Mouse (Mus musculus) granulocyte monocyte progenitor cell, adult 5-6 weeks (primary cell): ENCODE data around the gene Npy4r. TPM values are rescaled to one million over a fixed set of nuclear protein-coding genes. Genes with fewer than 3 reads are reported as not detected.
A peak's percentile ranks its signal among the peaks of the same experiment; 100 is the strongest.

Experiments
- ATAC-seq: replicated peaks from 2 replicates; pipeline ENCODE4 v1.8.0; 2016; ENCODE audit warnings: mild to moderate bottlenecking, moderate TSS enrichment, inconsistent platforms; ENCODE audit not compliant: poor library complexity, severe bottlenecking
- total RNA-seq, 2 experiments: library from RNA; stranded (forward) in 1 of 2; stranded (reverse) in 1 of 2; fragments of 200-712, 200-1000 nt in 1 of 2; fragments of >200 nt in 1 of 2; fragmentation: Nextera tagmentation in 1 of 2; gene quantifications; 2 replicates each; pipeline ENCODE4 v1.2.3; 2014 to 2017

Npy4r gene
- total RNA-seq, 2 experiments from 2014 or later, result not detected

GRCm38 (mm10) chr14:34120016-34120910, 32.0 kb downstream of the Npy4r start:
- ATAC-seq, result no peak

- ATAC-seq, result no peak
Observed at GRCm38 (mm10) chr14:34119046-34119723, 33.1 kb downstream of the Npy4r start.

DNA sequence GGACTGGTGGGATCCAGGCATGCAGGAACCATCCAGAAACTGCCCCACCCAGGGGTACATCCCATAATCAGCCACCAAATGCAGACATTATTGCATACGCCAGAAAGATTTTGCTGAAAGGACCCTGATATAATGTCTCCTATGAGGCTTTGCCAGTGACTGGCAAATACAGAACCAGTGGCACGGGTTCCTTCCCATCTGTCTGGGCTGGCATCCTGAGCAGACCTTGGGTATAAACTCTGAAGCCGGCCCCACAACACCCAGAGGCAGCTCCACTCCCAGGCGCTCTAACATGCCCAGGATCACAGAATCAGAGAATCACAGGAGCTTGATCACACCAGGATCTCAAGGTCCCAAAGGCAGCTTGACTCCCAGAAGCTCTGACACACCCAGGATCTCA, 38.0 kb downstream of the Npy4r start:
- ATAC-seq, result no peak

GRCm38 (mm10) chr14:34107594-34107993, 44.7 kb downstream of the Npy4r start:
- peak; percentile 52 for ATAC-seq

DNA sequence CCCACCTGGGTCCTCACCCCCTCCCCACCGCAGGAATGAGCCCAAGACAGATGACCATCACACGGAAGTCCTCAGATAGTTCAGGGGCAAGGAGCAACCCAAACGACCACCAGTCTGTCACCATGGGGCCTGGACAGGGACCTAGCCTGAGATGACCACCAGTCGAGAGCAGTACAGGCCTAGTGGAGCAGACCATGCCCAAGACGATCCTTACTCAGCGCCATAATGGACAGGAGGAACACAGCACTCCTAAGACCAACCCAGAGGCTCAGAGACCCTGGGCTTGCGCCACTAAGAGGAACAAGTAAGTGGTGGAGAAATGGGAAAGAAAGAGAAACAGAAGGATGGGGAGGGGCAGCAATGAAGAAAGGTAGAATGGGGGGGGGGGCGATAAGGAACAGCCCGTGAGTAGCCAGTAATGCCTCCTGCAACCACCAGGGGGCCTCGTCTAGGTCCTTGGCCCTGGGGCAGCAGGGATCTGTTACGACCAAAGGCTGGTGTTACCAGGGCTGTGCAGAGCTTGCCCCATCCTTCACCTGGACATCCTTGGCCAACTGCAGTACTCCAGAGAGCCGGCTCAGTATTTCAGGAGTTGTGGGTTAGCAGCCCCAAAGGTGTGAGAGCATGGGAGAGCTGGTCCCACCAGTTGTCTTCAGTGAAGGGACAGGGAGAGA, 45.8 kb downstream of the Npy4r start:
- peak; percentile 76 for ATAC-seq

DNA sequence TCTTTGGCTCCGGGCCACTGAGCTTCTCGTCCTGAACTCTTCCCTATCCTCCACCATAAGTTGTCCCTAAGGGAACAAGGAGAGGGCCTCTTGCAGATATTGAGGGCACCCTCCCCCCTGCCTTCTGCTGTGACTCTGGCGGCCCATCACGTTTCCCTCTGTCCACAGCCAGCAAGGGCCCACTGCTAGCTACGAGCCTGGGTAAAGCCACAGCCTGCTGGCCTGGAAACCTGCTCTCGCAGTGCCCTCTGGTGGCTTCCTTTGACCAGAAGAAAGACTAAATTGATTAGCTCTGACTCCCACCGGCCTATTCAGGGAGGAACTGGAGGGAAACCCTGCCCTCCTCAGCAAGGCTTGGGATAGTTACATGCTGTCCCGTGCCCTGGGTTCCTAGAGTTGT, 47.4 kb downstream of the Npy4r start:
- peak; percentile 54 for ATAC-seq

DNA sequence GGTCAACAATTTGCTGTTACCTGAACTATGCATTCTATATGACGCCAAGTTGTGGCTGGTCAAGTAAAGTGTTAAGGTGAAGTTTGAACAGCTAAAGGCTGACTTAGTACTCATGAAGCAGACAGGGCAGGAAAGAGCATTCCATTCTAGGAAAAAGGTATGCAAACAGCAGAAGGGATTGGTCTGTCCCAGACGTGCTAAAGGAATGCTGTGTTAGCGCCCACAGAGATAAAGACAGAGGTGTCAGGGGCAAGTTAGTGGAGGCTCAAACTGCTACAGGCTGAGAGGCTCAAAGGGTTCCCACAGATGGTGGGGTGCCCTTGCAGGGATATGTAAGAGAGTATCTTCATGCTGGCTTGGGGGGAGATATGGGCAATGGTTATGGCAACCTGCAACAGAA, 48.4 kb downstream of the Npy4r start:
- no peak for ATAC-seq

DNA sequence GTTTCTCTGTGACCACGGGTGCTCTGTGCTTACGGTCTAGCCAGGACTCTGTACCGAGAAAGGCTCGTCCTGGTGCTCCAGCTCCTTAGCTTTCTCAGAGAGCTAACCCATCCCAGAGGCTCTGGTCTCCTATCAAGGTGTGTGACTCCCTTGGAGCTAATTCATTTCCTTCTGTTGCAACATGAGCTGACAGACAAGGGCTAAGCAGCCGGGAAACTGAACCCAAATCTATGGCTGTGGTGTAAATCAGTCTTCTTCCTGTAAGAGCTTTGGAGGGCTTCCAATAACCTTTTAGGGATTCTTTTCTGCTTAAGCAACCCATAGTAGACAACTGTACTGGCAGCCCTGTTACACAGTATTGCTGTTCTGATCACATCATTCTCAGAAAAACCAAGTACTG, 49.7 kb downstream of the Npy4r start, which contains the start of gene A630023A22Rik:
A630023A22Rik (minus strand) TSS at position 154 of the 400 bp plus-strand sequence.
- ATAC-seq, result no peak

GRCm38 (mm10) chr14:34096161-34096560, 56.1 kb downstream of the Npy4r start:
- ATAC-seq, result no peak

Other genes with a start within 250 kb of the Npy4r start
- gene Gdf10, start 228.9 kb downstream of the Npy4r start, total RNA-seq (2014; fragmentation: Nextera tagmentation), result not detected in 2 replicates
- gene Gdf10, start 228.9 kb downstream of the Npy4r start, total RNA-seq (2017), result not detected in 2 replicates
- not detected in 2 replicates for gene Gdf2, start 211.4 kb downstream of the Npy4r start, total RNA-seq (2014; fragmentation: Nextera tagmentation)
- gene Gdf2, start 211.4 kb downstream of the Npy4r start, total RNA-seq (2017), result not detected in 2 replicates
- gene Rbp3, start 198.5 kb downstream of the Npy4r start, total RNA-seq (2014; fragmentation: Nextera tagmentation), result not detected in 2 replicates
- gene Rbp3, start 198.5 kb downstream of the Npy4r start, total RNA-seq (2017), result not detected in 2 replicates
- gene Zfp488, start 173.7 kb downstream of the Npy4r start, total RNA-seq (2014; fragmentation: Nextera tagmentation), result not detected in 2 replicates
- not detected in 2 replicates for gene Zfp488, start 173.7 kb downstream of the Npy4r start, total RNA-seq (2017)
- not detected in 2 replicates for gene Gm30083, start 137.3 kb downstream of the Npy4r start, total RNA-seq (2014; fragmentation: Nextera tagmentation)
- not detected in 2 replicates for gene Gm30083, start 137.3 kb downstream of the Npy4r start, total RNA-seq (2017)
- gene Gm5460, start 135.7 kb downstream of the Npy4r start, total RNA-seq (2014; fragmentation: Nextera tagmentation), result not detected in 2 replicates
- gene Gm5460, start 135.7 kb downstream of the Npy4r start, total RNA-seq (2017), result not detected in 2 replicates
- not detected in 2 replicates for gene Antxrl, start 99.8 kb downstream of the Npy4r start, total RNA-seq (2014; fragmentation: Nextera tagmentation)
- gene Antxrl, start 99.8 kb downstream of the Npy4r start, total RNA-seq (2017), result not detected in 2 replicates
- gene Anxa8, start 66.5 kb downstream of the Npy4r start, total RNA-seq (2014; fragmentation: Nextera tagmentation), result not detected in 2 replicates
- not detected in 2 replicates for gene Anxa8, start 66.5 kb downstream of the Npy4r start, total RNA-seq (2017)
- not detected in 2 replicates for gene A630023A22Rik, start 49.7 kb downstream of the Npy4r start, total RNA-seq (2014; fragmentation: Nextera tagmentation)
- gene A630023A22Rik, start 49.7 kb downstream of the Npy4r start, total RNA-seq (2017), result not detected in 2 replicates
- gene Gprin2, start 49.2 kb upstream of the Npy4r start, total RNA-seq (2014; fragmentation: Nextera tagmentation), result not detected in 2 replicates
- gene Gprin2, start 49.2 kb upstream of the Npy4r start, total RNA-seq (2017), result not detected in 2 replicates
- gene Syt15, start 67.1 kb upstream of the Npy4r start, total RNA-seq (2014; fragmentation: Nextera tagmentation), result not detected in 2 replicates
- not detected in 2 replicates for gene Syt15, start 67.1 kb upstream of the Npy4r start, total RNA-seq (2017)
- gene Shld2, start 158.0 kb upstream of the Npy4r start, total RNA-seq (2014; fragmentation: Nextera tagmentation), result 6.6 and 16.8 TPM in 2 replicates
- 7.9 and 17.8 TPM in 2 replicates for gene Shld2, start 158.0 kb upstream of the Npy4r start, total RNA-seq (2017)
- gene Glud1, start 158.2 kb upstream of the Npy4r start, total RNA-seq (2014; fragmentation: Nextera tagmentation), result 127 and 141 TPM in 2 replicates
- 180 and 222 TPM in 2 replicates for gene Glud1, start 158.2 kb upstream of the Npy4r start, total RNA-seq (2017)
- gene Fam25c, start 202.9 kb upstream of the Npy4r start, total RNA-seq (2014; fragmentation: Nextera tagmentation), result not detected in 2 replicates
- gene Fam25c, start 202.9 kb upstream of the Npy4r start, total RNA-seq (2017), result not detected in 2 replicates
- not detected in 2 replicates for gene Sncg, start 222.3 kb upstream of the Npy4r start, total RNA-seq (2014; fragmentation: Nextera tagmentation)
- not detected in 2 replicates for gene Sncg, start 222.3 kb upstream of the Npy4r start, total RNA-seq (2017)
- not detected in 2 replicates for gene Mmrn2, start 223.0 kb upstream of the Npy4r start, total RNA-seq (2014; fragmentation: Nextera tagmentation)
- not detected in 2 replicates for gene Mmrn2, start 223.0 kb upstream of the Npy4r start, total RNA-seq (2017)